Mouse (Mus musculus) liver, adult (tissue): ENCODE measurements around the gene Olfr119.
"Not testable (repeated sequence)": the region's sequence is repeated elsewhere in the genome, so short reads cannot be mapped to it uniquely, and the experiment has no call there.

Experiments used
- GATA4 ChIP-seq: IDR thresholded peaks from 2 replicates; pipeline ENCODE4 v1.6.1; 2014; ENCODE audit warnings: mild to moderate bottlenecking, low read length; ENCODE audit not compliant: insufficient replicate concordance

Olfr119 gene

GRCm38 (mm10) chr17:37696264-37696663, at the start of gene Olfr119:
Gene Olfr119 (plus strand): TSS chr17:37696564.
- not testable (repeated sequence) for TF ChIP-seq GATA4

DNA sequence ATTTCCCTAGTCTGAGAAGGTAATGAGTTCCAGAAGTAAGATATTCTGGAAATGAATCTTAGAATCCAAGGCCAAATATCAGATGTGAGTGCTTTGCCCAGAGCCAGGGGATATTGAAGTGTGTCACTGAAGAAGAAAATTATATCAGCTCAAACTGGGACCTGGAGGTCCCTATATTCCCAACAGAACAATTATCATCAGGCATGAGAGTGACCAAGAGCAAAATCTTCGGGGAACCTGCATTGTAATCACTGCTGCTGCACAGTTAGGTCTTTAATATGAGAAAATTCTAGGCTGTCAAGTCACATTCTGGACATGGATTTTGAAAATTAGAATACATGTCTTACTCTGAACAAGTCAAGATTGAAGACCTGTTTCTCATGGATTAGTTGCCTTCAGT, 32.7 kb upstream of the Olfr119 start, which contains the start of gene Olfr117:
Gene Olfr117, minus strand, starts transcription at position 101 of the 400 bp plus-strand sequence.
- TF ChIP-seq GATA4, result no peak

DNA sequence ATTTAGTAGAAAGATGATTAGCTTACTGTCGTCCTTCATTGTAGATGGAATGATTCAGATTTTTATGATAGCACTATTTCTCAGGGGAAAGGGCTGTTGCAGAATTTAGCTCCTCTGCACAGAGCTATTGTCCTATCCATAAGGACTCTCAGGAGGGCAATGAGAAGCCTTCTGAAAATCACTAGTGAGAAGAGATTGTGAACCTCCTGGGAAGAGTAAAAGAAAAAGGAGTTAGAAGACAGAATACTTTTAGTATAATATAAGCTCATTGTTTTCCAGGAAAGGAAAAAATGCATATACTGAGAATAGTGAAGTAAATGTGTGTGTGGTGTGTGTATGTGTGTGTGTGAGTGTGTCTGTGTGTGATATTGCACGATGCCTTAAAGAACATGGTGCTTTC, 29.7 kb upstream of the Olfr119 start, which contains the start of gene Olfr118:
Gene Olfr118, plus strand, starts transcription at position 301 of the 400 bp plus-strand sequence.
- no peak for TF ChIP-seq GATA4

DNA sequence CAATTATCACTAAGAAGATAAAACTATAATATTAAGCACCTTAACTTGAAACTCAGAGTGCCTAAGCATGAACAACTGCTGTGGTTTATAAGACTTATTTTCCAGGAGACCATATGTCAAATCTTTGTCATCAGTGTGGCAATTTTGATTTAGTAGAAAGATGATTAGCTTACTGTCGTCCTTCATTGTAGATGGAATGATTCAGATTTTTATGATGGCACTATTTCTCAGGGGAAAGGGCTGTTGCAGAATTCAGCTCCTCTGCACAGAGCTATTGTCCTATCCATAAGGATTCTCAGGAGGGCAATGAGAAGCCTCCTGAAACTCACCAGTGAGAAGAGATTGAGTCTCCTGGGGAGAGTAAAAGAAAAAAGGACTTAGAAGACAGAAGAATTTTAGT, 25.1 kb downstream of the Olfr119 start, which contains the start of gene Olfr120:
Gene Olfr120, plus strand, starts transcription at position 301 of the 400 bp plus-strand sequence.
- no peak for TF ChIP-seq GATA4

GRCm38 (mm10) chr17:37738070-37738469, 41.7 kb downstream of the Olfr119 start:
- no peak for TF ChIP-seq GATA4
